Comparison of ENCODE assay signal across 8 mouse cellular contexts in the genomic region with DNA sequence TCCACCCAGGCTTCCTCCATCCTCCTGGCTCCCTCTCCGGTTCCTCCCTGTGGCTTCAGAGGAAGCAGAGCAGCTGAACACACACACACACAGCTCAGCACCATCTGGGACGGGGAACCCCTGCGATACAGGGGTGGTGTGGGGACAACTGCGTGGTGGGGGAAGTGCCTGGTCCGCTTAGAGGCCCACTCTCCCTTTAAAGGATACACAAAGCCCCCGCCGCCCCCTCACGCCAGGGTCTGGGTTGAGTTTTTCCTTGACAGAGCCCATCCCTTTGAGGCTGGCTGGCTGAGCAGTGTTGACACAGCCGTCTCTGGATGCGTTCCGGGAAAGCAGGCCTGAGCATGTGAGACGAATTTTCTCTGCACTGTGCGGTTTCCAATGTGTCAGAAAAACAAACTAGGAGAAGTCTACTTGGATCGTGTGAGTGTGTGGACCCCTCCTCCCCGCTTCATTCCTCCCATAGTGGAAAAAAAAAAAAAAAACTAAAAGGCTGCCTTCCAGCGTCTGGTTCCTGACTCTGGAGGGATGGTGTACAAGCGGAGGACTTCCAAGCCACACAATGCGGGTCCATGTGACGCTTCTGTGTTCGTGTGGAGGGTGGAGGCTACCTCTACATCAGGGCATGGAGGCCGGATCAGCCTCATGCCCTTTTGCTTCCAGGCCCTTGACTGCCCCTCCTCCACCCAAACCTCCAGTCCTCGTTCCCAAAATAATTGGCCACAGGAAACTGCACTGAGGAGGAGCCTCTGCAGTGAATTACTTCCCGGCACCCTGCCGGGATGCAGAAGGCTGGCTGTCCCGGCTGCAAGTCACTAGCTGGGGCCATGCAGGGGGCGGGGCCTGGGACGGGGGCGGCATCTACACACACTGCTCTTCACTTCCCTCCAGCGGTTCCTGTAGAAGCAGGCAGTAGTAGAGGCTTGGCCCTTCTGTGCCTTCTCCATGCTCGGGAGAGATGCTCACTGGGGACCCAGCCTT.
DNase-seq lines count a peak whose midpoint lies in the region; ATAC-seq lines count a peak whose summit lies in the region.

No protein-coding gene starts in this region.

- no peaks in the 10 kb centered on the region for H3K36me3 ChIP-seq in hindbrain, embryonic 12.5 days

- peak; percentile 80 for DNase-seq in T-cell, adult 2 months (ENCODE audit: low spot score)
- DNase-seq in cerebellum, postnatal 25 days: peak; percentile 83 to 84
- peak; percentile 60 to 69 for DNase-seq in frontal cortex, postnatal 36 days (ENCODE audit: low spot score in 2 of 2)
- DNase-seq in layer of hippocampus, postnatal 14 days (ENCODE audit: low spot score in 2 of 2): peak; percentile 67 to 70
- DNase-seq in lung, postnatal 10 days: peak; percentile 96
- peak; percentile 86 for DNase-seq in retina, embryonic 14.5 days (ENCODE audit: low spot score)
- DNase-seq in thymus, postnatal 4 days: peak; percentile 92

- no peaks in the 10 kb centered on the region for H3K27me3 ChIP-seq in hindbrain, embryonic 12.5 days

- peaks cover 44% of the 10 kb centered on the region for H3K4me1 ChIP-seq in hindbrain, embryonic 12.5 days

- H3K4me2 ChIP-seq in hindbrain, embryonic 12.5 days (replicated peaks): peak overlapping the region; percentile 45

- H3K9me3 ChIP-seq in hindbrain, embryonic 12.5 days (replicated peaks): no peaks in the 10 kb centered on the region

- H3K9ac ChIP-seq in hindbrain, embryonic 12.5 days: peak overlapping the region; percentile 43; the same call in 1 of the 2 replicates

- 2% methylated on average over 30 of the region's 30 CpGs for WGBS in hindbrain, embryonic 12.5 days

- H3K27ac ChIP-seq in hindbrain, embryonic 12.5 days: peak overlapping the region; percentile 87

- peak; percentile 83 for ATAC-seq in hindbrain, embryonic 12.5 days (ENCODE audit: low FRiP score)

- 0 out of 2 replicates have a peak overlapping the region, but pooled peaks have one; percentile 3 for H3K4me3 ChIP-seq in hindbrain, embryonic 12.5 days

Comparison
In these comparisons a context has a peak if more than half of its experiments do, and no peak if none do; other contexts are left out.
1. Peak in every context shown above with its lines: DNase-seq, ATAC-seq, H3K4me3 ChIP-seq and H3K27ac ChIP-seq.